Mouse (Mus musculus): ENCODE measurements around the gene Cgref1. TPM values are rescaled to one million over a fixed set of nuclear protein-coding genes. Genes with fewer than 3 reads are reported as not detected.

Gene Cgref1
- total and polyA plus RNA-seq, 3 experiments = 0.33 TPM; not detected in 2

- Histone ChIP-seq H3K4me3 (ENCODE audit: low read depth, low read length) (peak overlapping the region; percentile 85), H3K36me3 (replicated peaks) (peaks cover 30% of the 10 kb centered on the region), H3K9me3 (replicated peaks) (no peaks in the 10 kb centered on the region), H3K27me3 (ENCODE audit: insufficient read depth, low read length) (no peaks in the 10 kb centered on the region), H3K4me1 (ENCODE audit: insufficient read depth, low read depth, low read length) (peaks cover 39% of the 10 kb centered on the region)
- ATAC-seq (ENCODE audit: extremely low read depth, insufficient number of reproducible peaks, low FRiP score, poor library complexity, severe bottlenecking) (peak; percentile 47), DNase-seq (ENCODE audit: low spot score) (peak; percentile 67)
- no peak for TF ChIP-seq TAL1 (conservative IDR thresholded peaks at IDR 0.05; ENCODE audit: low read depth, low read length)
- TF ChIP-seq GATA1 (IDR thresholded peaks at IDR 0.05; ENCODE audit: borderline replicate concordance, low read length) = no peak
- TF ChIP-seq CTCF (IDR thresholded peaks at IDR 0.05; ENCODE audit: low read depth, low read length) = no peak
- no peak for TF ChIP-seq GATA2 (IDR thresholded peaks at IDR 0.05; ENCODE audit: borderline replicate concordance, low read depth, low read length)
- no peak for TF ChIP-seq POLR2AphosphoS5 (IDR thresholded peaks at IDR 0.05; ENCODE audit: insufficient replicate concordance, low read depth, low read length)
These were observed 57.5 kb downstream of the Cgref1 start for GRCm38 (mm10) chr5:30887858-30888336.

- H3K9me3 ChIP-seq (replicated peaks) = no peaks in the 10 kb centered on the region
- peaks cover 39% of the 10 kb centered on the region for H3K4me1 ChIP-seq (ENCODE audit: insufficient read depth, low read depth, low read length)
- DNase-seq (ENCODE audit: low spot score) (peak; percentile 84), ATAC-seq (ENCODE audit: extremely low read depth, insufficient number of reproducible peaks, low FRiP score, poor library complexity, severe bottlenecking) (peak; percentile 71)
- H3K27me3 ChIP-seq (ENCODE audit: insufficient read depth, low read length) = no peaks in the 10 kb centered on the region
- peak overlapping the region; percentile 85 for H3K4me3 ChIP-seq (ENCODE audit: low read depth, low read length)
- 0 out of 2 replicates have a peak, but pooled peaks have one; percentile 83 for TF ChIP-seq POLR2AphosphoS5 (IDR thresholded peaks at IDR 0.05; ENCODE audit: insufficient replicate concordance, low read depth, low read length)
- TF ChIP-seq GATA1 (IDR thresholded peaks at IDR 0.05; ENCODE audit: borderline replicate concordance, low read length) = no peak
- H3K36me3 ChIP-seq (replicated peaks) = peaks cover 24% of the 10 kb centered on the region
These were observed 58.0 kb downstream of the Cgref1 start for GRCm38 (mm10) chr5:30887331-30887761.

- DNase-seq (ENCODE audit: low spot score) = no peak
- peaks cover 39% of the 10 kb centered on the region for H3K4me1 ChIP-seq (ENCODE audit: insufficient read depth, low read depth, low read length)
- H3K27me3 ChIP-seq (ENCODE audit: insufficient read depth, low read length) = no peaks in the 10 kb centered on the region
- no peak for ATAC-seq (ENCODE audit: extremely low read depth, insufficient number of reproducible peaks, low FRiP score, poor library complexity, severe bottlenecking)
- peaks cover 18% of the 10 kb centered on the region for H3K36me3 ChIP-seq (replicated peaks)
- peak overlapping the region; percentile 85 for H3K4me3 ChIP-seq (ENCODE audit: low read depth, low read length)
- no peaks in the 10 kb centered on the region for H3K9me3 ChIP-seq (replicated peaks)
- TF ChIP-seq POLR2AphosphoS5 (IDR thresholded peaks at IDR 0.05; ENCODE audit: insufficient replicate concordance, low read depth, low read length) (no peak), TAL1 (conservative IDR thresholded peaks at IDR 0.05; ENCODE audit: low read depth, low read length) (no peak), GATA2 (IDR thresholded peaks at IDR 0.05; ENCODE audit: borderline replicate concordance, low read depth, low read length) (no peak), GATA1 (IDR thresholded peaks at IDR 0.05; ENCODE audit: borderline replicate concordance, low read length) (no peak), CTCF (IDR thresholded peaks at IDR 0.05; ENCODE audit: low read depth, low read length) (no peak)
These were observed 58.7 kb downstream of the Cgref1 start for GRCm38 (mm10) chr5:30886731-30887130.

- H3K4me3 ChIP-seq (ENCODE audit: low read depth, low read length) = no peak overlapping the region
- ATAC-seq (ENCODE audit: extremely low read depth, insufficient number of reproducible peaks, low FRiP score, poor library complexity, severe bottlenecking) = no peak
These were observed 59.2 kb downstream of the Cgref1 start for GRCm38 (mm10) chr5:30886209-30886608.

More at GRCm38 (mm10) chr5:30886209-30886608, 59.2 kb downstream of the Cgref1 start:
- no peak for TF ChIP-seq GATA2 (IDR thresholded peaks at IDR 0.05; ENCODE audit: borderline replicate concordance, low read depth, low read length)
- TF ChIP-seq GATA1 (IDR thresholded peaks at IDR 0.05; ENCODE audit: borderline replicate concordance, low read length) = no peak
- no peak for TF ChIP-seq POLR2AphosphoS5 (IDR thresholded peaks at IDR 0.05; ENCODE audit: insufficient replicate concordance, low read depth, low read length)
- TF ChIP-seq CTCF (IDR thresholded peaks at IDR 0.05; ENCODE audit: low read depth, low read length) = no peak
- no peak for TF ChIP-seq TAL1 (conservative IDR thresholded peaks at IDR 0.05; ENCODE audit: low read depth, low read length)
- no peak for DNase-seq (ENCODE audit: low spot score)
- peaks cover 13% of the 10 kb centered on the region for H3K36me3 ChIP-seq (replicated peaks)
- H3K27me3 ChIP-seq (ENCODE audit: insufficient read depth, low read length) = no peaks in the 10 kb centered on the region
- H3K9me3 ChIP-seq (replicated peaks) = no peaks in the 10 kb centered on the region
- H3K4me1 ChIP-seq (ENCODE audit: insufficient read depth, low read depth, low read length) = peaks cover 39% of the 10 kb centered on the region

Other genes with a start within 250 kb of the Cgref1 start
Only the 20 nearest of the 21 such genes appear.
- gene Dpysl5, start 234.0 kb downstream of the Cgref1 start, total RNA-seq (2014; fragmentation: Nextera tagmentation) = not detected in 2 replicates
- gene Dpysl5, start 234.0 kb downstream of the Cgref1 start, total RNA-seq (2017) = under 0.01 and 0.49 TPM in 2 replicates
- gene Dpysl5, start 234.0 kb downstream of the Cgref1 start, polyA plus RNA-seq (2012) = not detected in 2 replicates
- gene Mapre3, start 130.9 kb downstream of the Cgref1 start, total RNA-seq (2014; fragmentation: Nextera tagmentation) = not detected in 2 replicates
- gene Mapre3, start 130.9 kb downstream of the Cgref1 start, total RNA-seq (2017) = 0.12 and 0.27 TPM in 2 replicates
- not detected in 2 replicates for gene Mapre3, start 130.9 kb downstream of the Cgref1 start, polyA plus RNA-seq (2012)
- gene Tmem214, start 77.6 kb downstream of the Cgref1 start, total RNA-seq (2014; fragmentation: Nextera tagmentation) = 17.9 and 36.0 TPM in 2 replicates
- 19.2 and 19.6 TPM in 2 replicates for gene Tmem214, start 77.6 kb downstream of the Cgref1 start, total RNA-seq (2017)
- 21.5 and 26.7 TPM in 2 replicates for gene Tmem214, start 77.6 kb downstream of the Cgref1 start, polyA plus RNA-seq (2012)
- gene Agbl5, start 56.9 kb downstream of the Cgref1 start, total RNA-seq (2014; fragmentation: Nextera tagmentation) = 31.2 and 48.5 TPM in 2 replicates
- 9.9 and 13.0 TPM in 2 replicates for gene Agbl5, start 56.9 kb downstream of the Cgref1 start, total RNA-seq (2017)
- 65.8 and 85.9 TPM in 2 replicates for gene Agbl5, start 56.9 kb downstream of the Cgref1 start, polyA plus RNA-seq (2012)
- gene Ost4, start 37.8 kb downstream of the Cgref1 start, total RNA-seq (2014; fragmentation: Nextera tagmentation) = 309 and 472 TPM in 2 replicates
- gene Ost4, start 37.8 kb downstream of the Cgref1 start, total RNA-seq (2017) = 346 and 348 TPM in 2 replicates
- 70.6 and 80.1 TPM in 2 replicates for gene Ost4, start 37.8 kb downstream of the Cgref1 start, polyA plus RNA-seq (2012)
- gene Emilin1, start 32.2 kb downstream of the Cgref1 start, total RNA-seq (2014; fragmentation: Nextera tagmentation) = 0.38 TPM in 1 of 2 replicates, not detected in the other
- 1.0 and 2.6 TPM in 2 replicates for gene Emilin1, start 32.2 kb downstream of the Cgref1 start, total RNA-seq (2017)
- 1.2 and 1.3 TPM in 2 replicates for gene Emilin1, start 32.2 kb downstream of the Cgref1 start, polyA plus RNA-seq (2012)
- gene Khk, start 24.2 kb downstream of the Cgref1 start, total RNA-seq (2014; fragmentation: Nextera tagmentation) = 22.7 and 29.8 TPM in 2 replicates
- gene Khk, start 24.2 kb downstream of the Cgref1 start, total RNA-seq (2017) = 43.4 TPM in 2 replicates
- 17.3 and 20.2 TPM in 2 replicates for gene Khk, start 24.2 kb downstream of the Cgref1 start, polyA plus RNA-seq (2012)
- gene Preb, start 14.8 kb upstream of the Cgref1 start, total RNA-seq (2014; fragmentation: Nextera tagmentation) = 50.3 and 82.7 TPM in 2 replicates
- 35.4 and 42.5 TPM in 2 replicates for gene Preb, start 14.8 kb upstream of the Cgref1 start, total RNA-seq (2017)
- 48.9 and 74.7 TPM in 2 replicates for gene Preb, start 14.8 kb upstream of the Cgref1 start, polyA plus RNA-seq (2012)
- not detected in 2 replicates for gene Tcf23, start 23.1 kb upstream of the Cgref1 start, total RNA-seq (2014; fragmentation: Nextera tagmentation)
- 0.12 TPM in 1 of 2 replicates, not detected in the other for gene Tcf23, start 23.1 kb upstream of the Cgref1 start, total RNA-seq (2017)
- gene Tcf23, start 23.1 kb upstream of the Cgref1 start, polyA plus RNA-seq (2012) = not detected in 2 replicates
- gene Atraid, start 102.7 kb upstream of the Cgref1 start, total RNA-seq (2014; fragmentation: Nextera tagmentation) = 81.9 and 89.6 TPM in 2 replicates
- gene Atraid, start 102.7 kb upstream of the Cgref1 start, total RNA-seq (2017) = 50.0 and 54.0 TPM in 2 replicates
- 11.6 and 15.6 TPM in 2 replicates for gene Atraid, start 102.7 kb upstream of the Cgref1 start, polyA plus RNA-seq (2012)
- 3.2 and 4.0 TPM in 2 replicates for gene Slc5a6, start 103.3 kb upstream of the Cgref1 start, total RNA-seq (2014; fragmentation: Nextera tagmentation)
- gene Slc5a6, start 103.3 kb upstream of the Cgref1 start, total RNA-seq (2017) = 2.2 and 5.2 TPM in 2 replicates
- 9.5 and 11.9 TPM in 2 replicates for gene Slc5a6, start 103.3 kb upstream of the Cgref1 start, polyA plus RNA-seq (2012)
- gene Cad, start 109.2 kb upstream of the Cgref1 start, total RNA-seq (2014; fragmentation: Nextera tagmentation) = 87.7 and 102 TPM in 2 replicates
- gene Cad, start 109.2 kb upstream of the Cgref1 start, total RNA-seq (2017) = 18.5 and 20.2 TPM in 2 replicates
- gene Cad, start 109.2 kb upstream of the Cgref1 start, polyA plus RNA-seq (2012) = 426 and 438 TPM in 2 replicates
- gene Dnajc5g, start 160.7 kb upstream of the Cgref1 start, total RNA-seq (2014; fragmentation: Nextera tagmentation) = not detected in 2 replicates
- gene Dnajc5g, start 160.7 kb upstream of the Cgref1 start, total RNA-seq (2017) = not detected in 2 replicates
- not detected in 2 replicates for gene Dnajc5g, start 160.7 kb upstream of the Cgref1 start, polyA plus RNA-seq (2012)
- gene Slc30a3, start 162.6 kb upstream of the Cgref1 start, total RNA-seq (2014; fragmentation: Nextera tagmentation) = not detected in 2 replicates
- 0.05 TPM in 1 of 2 replicates, not detected in the other for gene Slc30a3, start 162.6 kb upstream of the Cgref1 start, total RNA-seq (2017)
- not detected in 2 replicates for gene Slc30a3, start 162.6 kb upstream of the Cgref1 start, polyA plus RNA-seq (2012)
- gene Trim54, start 171.1 kb upstream of the Cgref1 start, total RNA-seq (2014; fragmentation: Nextera tagmentation) = not detected in 2 replicates
- not detected in 2 replicates for gene Trim54, start 171.1 kb upstream of the Cgref1 start, total RNA-seq (2017)
- not detected in 2 replicates for gene Trim54, start 171.1 kb upstream of the Cgref1 start, polyA plus RNA-seq (2012)
- not detected in 2 replicates for gene Ucn, start 193.2 kb upstream of the Cgref1 start, total RNA-seq (2014; fragmentation: Nextera tagmentation)
- gene Ucn, start 193.2 kb upstream of the Cgref1 start, total RNA-seq (2017) = not detected in 2 replicates
- not detected in 2 replicates for gene Ucn, start 193.2 kb upstream of the Cgref1 start, polyA plus RNA-seq (2012)
- gene Mpv17, start 208.7 kb upstream of the Cgref1 start, total RNA-seq (2014; fragmentation: Nextera tagmentation) = 56.6 and 78.2 TPM in 2 replicates
- 69.8 and 70.3 TPM in 2 replicates for gene Mpv17, start 208.7 kb upstream of the Cgref1 start, total RNA-seq (2017)
- 27.7 and 31.2 TPM in 2 replicates for gene Mpv17, start 208.7 kb upstream of the Cgref1 start, polyA plus RNA-seq (2012)
- 5.4 and 7.1 TPM in 2 replicates for gene Gm29609, start 234.3 kb upstream of the Cgref1 start, total RNA-seq (2014; fragmentation: Nextera tagmentation)
- gene Gm29609, start 234.3 kb upstream of the Cgref1 start, total RNA-seq (2017) = 2.8 and 4.4 TPM in 2 replicates
- 4.3 and 7.2 TPM in 2 replicates for gene Gm29609, start 234.3 kb upstream of the Cgref1 start, polyA plus RNA-seq (2012)
- gene Gtf3c2, start 234.6 kb upstream of the Cgref1 start, total RNA-seq (2014; fragmentation: Nextera tagmentation) = 161 and 164 TPM in 2 replicates
- gene Gtf3c2, start 234.6 kb upstream of the Cgref1 start, total RNA-seq (2017) = 51.1 and 65.1 TPM in 2 replicates
- gene Gtf3c2, start 234.6 kb upstream of the Cgref1 start, polyA plus RNA-seq (2012) = 57.0 and 88.3 TPM in 2 replicates
- 35.3 and 42.8 TPM in 2 replicates for gene Snx17, start 247.6 kb upstream of the Cgref1 start, total RNA-seq (2014; fragmentation: Nextera tagmentation)
- gene Snx17, start 247.6 kb upstream of the Cgref1 start, total RNA-seq (2017) = 56.5 and 65.1 TPM in 2 replicates
- gene Snx17, start 247.6 kb upstream of the Cgref1 start, polyA plus RNA-seq (2012) = 36.0 and 37.0 TPM in 2 replicates

Data from G1E (cell line).